Mouse (Mus musculus) hindbrain, embryonic 10.5 days (tissue): ENCODE data around the gene Vmn2r69. TPM values are rescaled to one million over a fixed set of nuclear protein-coding genes. Genes with fewer than 3 reads are reported as not detected.

Experiments used
- DNase-seq: peaks from one replicate; pipeline ENCODE4 v3.0.0-alpha.2; 2017; ENCODE audit warnings: low spot score
- H3K27ac ChIP-seq: fragments of 300-500 bp; sonication (generic); 2 replicates; pipeline ENCODE4 v1.5.1; 2016; ENCODE audit warnings: mild to moderate bottlenecking, moderate library complexity
- H3K27me3 ChIP-seq: fragments of 300-500 bp; sonication (generic); 2 replicates; pipeline ENCODE4 v1.6.1; 2016; ENCODE audit warnings: mild to moderate bottlenecking; ENCODE audit not compliant: poor library complexity, insufficient read depth, severe bottlenecking
- H3K36me3 ChIP-seq: fragments of 300-500 bp; sonication (generic); 2 replicates; pipeline ENCODE4 v1.6.1; 2016; ENCODE audit warnings: mild to moderate bottlenecking, moderate library complexity
- H3K4me1 ChIP-seq: fragments of 300-500 bp; sonication (generic); replicated peaks from 2 replicates; pipeline ENCODE4 v1.6.1; 2016; ENCODE audit warnings: mild to moderate bottlenecking
- H3K4me3 ChIP-seq: fragments of 300-500 bp; sonication (generic); 2 replicates; pipeline ENCODE4 v1.5.1; 2016; ENCODE audit warnings: mild to moderate bottlenecking, moderate library complexity
- H3K9me3 ChIP-seq: fragments of 300-500 bp; sonication (generic); 2 replicates; pipeline ENCODE4 v1.6.1; 2016; ENCODE audit warnings: mild to moderate bottlenecking, moderate library complexity
- WGBS: fragments of 180-500 bp; shearing (Covaris S2); methylation state at CpG from one replicate; pipeline ENCODE4 v1.1.7; 2016; 5-methylcytosine and 5-hydroxymethylcytosine counted together
- polyA plus RNA-seq: library from polyadenylated mRNA; unstranded; fragments of >200 nt; fragmentation: Nextera tagmentation; extraction: Ambion mirVana; gene quantifications from 2 replicates; pipeline ENCODE4 v1.2.1, GENCODE M21; 2016

Gene Vmn2r69
- polyA plus RNA-seq: not detected in 2 replicates

- H3K9me3 ChIP-seq: no peaks in the 10 kb centered on the region
- no peak within 1 kb of the TSS for H3K4me3 ChIP-seq
- H3K4me1 ChIP-seq: no peaks in the 10 kb centered on the region
- no peaks in the 10 kb centered on the region for H3K36me3 ChIP-seq
- no peak within 1 kb of the TSS for H3K27ac ChIP-seq
- 76% methylated on average over 3 of the region's 3 CpGs for WGBS
- DNase-seq: no peak
- H3K27me3 ChIP-seq: no peaks in the 10 kb centered on the region
Observed at GRCm38 (mm10) chr7:85415820-85416219, at the start of gene Vmn2r69. Vmn2r69 (minus strand) TSS chr7:85415920.

Other genes with a start within 250 kb of the Vmn2r69 start
- not detected in 2 replicates for gene Vmn2r68, start 178.1 kb downstream of the Vmn2r69 start, polyA plus RNA-seq
- gene Vmn2r71, start 147.2 kb upstream of the Vmn2r69 start, polyA plus RNA-seq: not detected in 2 replicates
- gene Vmn2r70, start 153.3 kb upstream of the Vmn2r69 start, polyA plus RNA-seq: not detected in 2 replicates